Mouse (Mus musculus) ES-E14 (cell line): Measurements from ENCODE around the gene Olfr713. TPM values are rescaled to one million over a fixed set of nuclear protein-coding genes. Genes with fewer than 3 reads are reported as not detected.

ENCODE experiments used
- DNase-seq: peaks from one replicate; pipeline ENCODE4 v3.0.0-alpha.2; 2013; ENCODE audit warnings: low read depth, low spot score
- H3K27ac ChIP-seq: 2 replicates; pipeline ENCODE4 v1.5.1; 2012; ENCODE audit warnings: low read depth, mild to moderate bottlenecking, low read length, moderate library complexity, mixed read lengths; ENCODE audit not compliant: poor library complexity, insufficient read depth, severe bottlenecking
- H3K36me3 ChIP-seq: 2 replicates; pipeline ENCODE4 v1.6.1; 2012; ENCODE audit warnings: mild to moderate bottlenecking, low read length, moderate library complexity, mixed read lengths; ENCODE audit not compliant: control insufficient read depth, poor library complexity, insufficient read depth, severe bottlenecking
- H3K4me1 ChIP-seq, 2 experiments: fragments of 150-350 bp in 1 of 2; sonication (generic) in 1 of 2; 2 replicates each; pipeline ENCODE4 v1.6.1; 2012; ENCODE audit warnings: low read length in 2 of 2, mild to moderate bottlenecking in 1 of 2, mixed read lengths in 1 of 2; ENCODE audit not compliant: control insufficient read depth in 2 of 2, insufficient read depth in 2 of 2, poor library complexity in 1 of 2
- H3K4me3 ChIP-seq, 2 experiments: fragments of 150-350 bp in 1 of 2; sonication (generic) in 1 of 2; 2 replicates each; pipeline ENCODE4 v1.5.1; 2012; ENCODE audit warnings: low read length in 2 of 2, low read depth in 1 of 2, mild to moderate bottlenecking in 1 of 2, mixed read lengths in 1 of 2; ENCODE audit not compliant: insufficient read depth in 1 of 2, poor library complexity in 1 of 2, severe bottlenecking in 1 of 2
- H3K9ac ChIP-seq: 2 replicates; pipeline ENCODE4 v1.6.1; 2012; ENCODE audit warnings: low read depth, mild to moderate bottlenecking, low read length, mixed read lengths; ENCODE audit not compliant: poor library complexity, insufficient read depth, severe bottlenecking
- H3K9me3 ChIP-seq: fragments of 150-350 bp; sonication (generic); 2 replicates; pipeline ENCODE4 v1.6.1; 2012; ENCODE audit warnings: low read depth, mild to moderate bottlenecking, low read length; ENCODE audit not compliant: control insufficient read depth, insufficient read depth
- CHD2 ChIP-seq: IDR thresholded peaks from 2 replicates; pipeline ENCODE4 v1.6.1; 2014; ENCODE audit warnings: mild to moderate bottlenecking, low read depth, low read length, inconsistent platforms
- HCFC1 ChIP-seq: IDR thresholded peaks from 2 replicates; pipeline ENCODE4 v1.6.1; 2012; ENCODE audit warnings: low read length, inconsistent platforms, borderline replicate concordance; ENCODE audit not compliant: insufficient read depth
- MAFK ChIP-seq: IDR thresholded peaks from 2 replicates; pipeline ENCODE4 v1.6.1; 2014; ENCODE audit warnings: mild to moderate bottlenecking, low read depth, low read length, inconsistent platforms; ENCODE audit not compliant: insufficient read depth
- ZC3H11A ChIP-seq: IDR thresholded peaks from 2 replicates; pipeline ENCODE4 v1.6.1; 2012; ENCODE audit warnings: low read depth, mild to moderate bottlenecking, inconsistent platforms, low read length, borderline replicate concordance
- ZNF384 ChIP-seq: IDR thresholded peaks from 2 replicates; pipeline ENCODE4 v1.6.1; 2012; ENCODE audit warnings: low read depth, low read length, inconsistent platforms
- in situ Hi-C, 2 experiments: fragments of 600-800 bp; cut with MboI; formaldehyde crosslinking; loops; one replicate each; pipeline ENCODE4 v1.15.1; 2025; ENCODE audit warnings: low sequenced_read_pairs in 2 of 2, inconsistent platforms in 1 of 2; ENCODE audit not compliant: unreplicated experiment in 2 of 2
- total RNA-seq: library from RNA; depleted of rRNA; stranded (reverse); fragments of 300-350 nt; gene quantifications from 2 replicates; pipeline ENCODE4 v1.2.3, GENCODE M21; 2012; rRNA removed

Olfr713 gene
- not detected in 2 replicates for total RNA-seq

DNA sequence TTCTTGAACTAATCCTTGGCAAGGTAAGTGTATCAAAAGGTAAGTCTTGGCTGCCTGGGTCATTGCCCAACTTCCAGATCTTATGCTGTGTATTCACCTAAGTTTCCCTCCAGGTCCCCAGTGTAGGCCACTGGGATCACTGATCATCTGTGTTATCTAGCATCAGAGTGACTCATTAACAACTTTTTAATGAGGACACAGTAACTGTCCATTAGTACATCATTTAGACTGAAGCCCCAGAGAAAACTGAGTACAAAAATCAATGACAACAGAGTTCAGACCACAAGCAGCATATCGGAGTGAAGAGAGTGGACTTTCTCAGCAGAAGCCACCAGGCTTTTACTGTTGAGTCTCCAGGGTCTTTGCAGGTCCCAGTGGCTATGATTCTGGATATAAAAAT is at the start of gene Olfr713:
Gene Olfr713 (plus strand): TSS at position 301 of the 400 bp plus-strand sequence.
- H3K4me1 ChIP-seq, result no peaks in the 10 kb centered on the region
- H3K9ac ChIP-seq, result no peak within 1 kb of the TSS
- DNase-seq, result no peak
- in situ Hi-C loops, result no loop called here
- H3K36me3 ChIP-seq, result no peaks in the 10 kb centered on the region
- no peak for TF ChIP-seq ZC3H11A
- no peak for TF ChIP-seq HCFC1
- TF ChIP-seq CHD2, result no peak
- no peak for TF ChIP-seq MAFK
- TF ChIP-seq ZNF384, result no peak
- H3K27ac ChIP-seq, result no peak within 1 kb of the TSS
- H3K9me3 ChIP-seq, result no peaks in the 10 kb centered on the region
- no peak within 1 kb of the TSS for H3K4me3 ChIP-seq

DNA sequence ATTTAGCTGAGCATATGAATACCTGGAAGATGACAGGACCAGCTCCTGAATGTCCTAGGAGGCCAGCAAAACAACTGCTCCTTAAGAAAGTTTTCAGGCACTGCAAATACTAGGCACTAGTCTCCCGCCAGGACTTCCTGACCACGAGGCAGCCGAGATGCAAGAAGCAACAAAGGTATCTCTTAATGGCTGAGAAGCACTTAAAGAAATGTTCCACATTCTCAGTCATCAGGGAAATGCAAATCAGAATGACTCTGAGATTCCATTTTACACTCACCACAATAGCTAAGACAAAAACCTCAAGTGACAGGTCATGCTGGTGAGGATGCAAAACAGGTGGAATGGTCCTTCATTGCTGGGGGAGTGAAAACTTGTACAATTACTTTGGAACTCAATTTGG is 45.7 kb upstream of the Olfr713 start:
- H3K27ac ChIP-seq, result peak overlapping the region; percentile 24; the same call in 1 of the 2 replicates
- H3K9me3 ChIP-seq, result no peaks in the 10 kb centered on the region
- in situ Hi-C loops, result no loop called here
- TF ChIP-seq HCFC1 (no peak), ZNF384 (no peak)
- no peak for DNase-seq
- no peaks in the 10 kb centered on the region for H3K4me1 ChIP-seq
- no peaks in the 10 kb centered on the region for H3K36me3 ChIP-seq
- peak overlapping the region; percentile 73 for H3K9ac ChIP-seq
- H3K4me3 ChIP-seq, result peak overlapping the region; percentile 58 to 61

DNA sequence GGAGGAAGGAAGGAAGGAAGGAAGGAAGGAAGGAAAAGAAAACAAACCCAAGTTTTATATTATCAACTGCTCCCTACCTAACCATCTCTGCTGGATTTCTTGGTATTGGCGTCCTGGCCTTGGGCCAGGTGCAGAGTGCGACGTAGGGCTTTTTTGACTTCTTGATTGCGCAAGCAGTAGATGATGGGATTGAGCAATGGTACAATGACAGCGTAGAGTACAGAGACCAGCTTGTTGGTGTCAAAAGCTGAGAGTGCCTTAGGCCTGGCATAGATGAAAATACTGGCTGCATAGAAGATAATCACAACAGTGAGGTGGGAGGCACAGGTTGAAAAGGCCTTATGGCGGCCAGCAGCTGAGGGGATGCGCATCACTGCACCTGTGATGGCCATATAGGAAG is 30.2 kb upstream of the Olfr713 start:
- in situ Hi-C loops, result no loop called here
- no peak overlapping the region for H3K9ac ChIP-seq
- H3K9me3 ChIP-seq, result no peaks in the 10 kb centered on the region
- DNase-seq, result no peak
- TF ChIP-seq ZC3H11A (no peak), CHD2 (no peak), MAFK (no peak), HCFC1 (no peak), ZNF384 (no peak)
- H3K36me3 ChIP-seq, result no peaks in the 10 kb centered on the region
- H3K4me1 ChIP-seq, result no peaks in the 10 kb centered on the region
- H3K4me3 ChIP-seq, result no peak overlapping the region
- no peak overlapping the region for H3K27ac ChIP-seq

DNA sequence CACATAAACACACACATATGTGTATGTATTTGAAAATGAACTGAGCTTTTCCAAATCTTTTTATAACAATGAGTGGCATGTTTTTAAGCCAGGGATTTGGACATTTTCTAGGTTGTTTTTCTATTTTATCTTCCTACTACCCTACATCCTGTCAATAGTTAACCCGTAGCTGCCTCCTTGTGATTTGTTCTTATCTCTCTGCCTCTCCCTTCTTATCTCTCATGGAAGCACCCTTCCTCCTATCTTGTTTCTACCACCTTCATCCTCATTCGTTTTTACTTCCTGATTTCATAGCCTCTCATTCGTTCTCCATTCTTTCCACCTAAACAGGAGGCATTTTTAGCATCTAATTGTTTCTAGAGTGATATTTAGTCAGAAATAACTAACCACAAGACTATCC is 26.8 kb upstream of the Olfr713 start:
- Histone ChIP-seq H3K36me3 (no peaks in the 10 kb centered on the region), H3K9ac (no peak overlapping the region), H3K4me1 (no peaks in the 10 kb centered on the region), H3K27ac (no peak overlapping the region), H3K4me3 (no peak overlapping the region), H3K9me3 (no peaks in the 10 kb centered on the region)
- DNase-seq, result no peak
- in situ Hi-C loops, result no loop called here
- TF ChIP-seq ZNF384, result no peak
- no peak for TF ChIP-seq HCFC1
- TF ChIP-seq MAFK, result no peak
- TF ChIP-seq CHD2, result no peak
- no peak for TF ChIP-seq ZC3H11A

GRCm38 (mm10) chr7:107005972-107006371 is 25.0 kb upstream of the Olfr713 start, which contains the start of gene Olfr2:
Gene Olfr2 (minus strand): TSS chr7:107006072.
- no peak for DNase-seq
- no peaks in the 10 kb centered on the region for H3K9me3 ChIP-seq
- H3K4me1 ChIP-seq, result no peaks in the 10 kb centered on the region
- no peak within 1 kb of the TSS for H3K27ac ChIP-seq
- H3K4me3 ChIP-seq, result no peak within 1 kb of the TSS
- no peak for TF ChIP-seq ZNF384
- no peak for TF ChIP-seq ZC3H11A
- no peak for TF ChIP-seq MAFK
- no peak for TF ChIP-seq HCFC1
- no peak for TF ChIP-seq CHD2
- in situ Hi-C loops, result no loop called here
- no peak within 1 kb of the TSS for H3K9ac ChIP-seq
- no peaks in the 10 kb centered on the region for H3K36me3 ChIP-seq
